Mouse (Mus musculus): Measurements from ENCODE around the gene Usb1. TPM values are rescaled to one million over a fixed set of nuclear protein-coding genes. Genes with fewer than 3 reads are reported as not detected.

Gene Usb1
- total RNA-seq, 1 experiment, result 25.9 TPM

DNA sequence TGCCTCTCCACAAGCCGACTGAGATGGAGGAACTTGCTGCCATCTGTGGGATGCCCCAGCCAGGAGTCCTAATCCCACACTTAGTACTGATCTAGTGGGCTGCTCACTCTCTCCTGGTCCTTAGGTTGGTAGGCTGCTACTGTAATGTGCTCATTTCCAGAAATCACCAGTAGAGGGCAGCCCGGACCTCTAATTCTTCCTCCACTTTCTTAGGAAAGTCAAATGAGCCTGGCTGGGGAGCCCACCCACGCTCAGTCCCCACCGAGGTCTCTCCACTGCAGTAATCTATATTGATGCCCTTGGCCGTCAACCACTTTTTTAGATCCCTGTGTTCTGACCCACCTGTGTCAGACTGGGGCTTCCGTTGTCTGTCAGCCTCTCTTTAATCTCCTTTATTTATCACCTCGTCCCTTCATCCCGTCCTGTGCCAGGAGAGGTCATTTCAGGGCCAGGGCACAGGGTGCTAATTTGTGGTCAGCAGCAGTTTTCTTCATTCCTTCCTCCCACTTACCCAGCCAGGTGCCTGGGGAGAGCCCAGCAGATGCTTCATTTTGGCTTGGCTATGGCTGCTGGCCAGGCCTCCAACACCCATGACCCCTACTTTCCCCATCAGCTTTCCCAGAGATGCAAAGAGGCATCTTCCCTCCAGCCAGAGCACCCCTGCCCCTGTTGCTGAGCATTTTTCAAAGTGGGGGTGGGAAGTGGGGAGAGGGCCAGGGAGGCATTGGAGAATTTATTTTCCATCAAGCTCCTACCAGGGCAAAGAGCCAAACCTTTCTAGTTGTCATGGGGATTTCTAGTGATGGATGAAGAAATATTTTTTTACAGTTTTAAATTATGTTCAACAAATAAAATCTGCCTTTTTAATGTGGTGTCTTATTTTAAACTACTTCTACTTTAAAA, 14.8 kb downstream of the Usb1 start:
- Histone ChIP-seq H3K27ac (ENCODE audit: insufficient read depth, low read depth, low read length, poor library complexity, severe bottlenecking) (no peak overlapping the region), H3K9ac (ENCODE audit: insufficient read depth, low read depth, low read length, poor library complexity, severe bottlenecking) (no peak overlapping the region), H3K9me3 (ENCODE audit: control insufficient read depth, insufficient read depth, low read depth, low read length) (no peaks in the 10 kb centered on the region), H3K36me3 (ENCODE audit: control insufficient read depth, insufficient read depth, low read length, poor library complexity, severe bottlenecking) (peaks cover 6% of the 10 kb centered on the region; the same call in 1 of the 2 replicates), H3K4me1 (ENCODE audit: control insufficient read depth in 2 of 2, insufficient read depth in 2 of 2, low read length in 2 of 2, poor library complexity in 1 of 2) (no peaks in the 10 kb centered on the region; a peak in 1 of 4 replicates), H3K4me3 (ENCODE audit: insufficient read depth in 1 of 2, low read depth in 1 of 2, low read length in 2 of 2, poor library complexity in 1 of 2, severe bottlenecking in 1 of 2) (no peak overlapping the region)
- DNase-seq (ENCODE audit: low read depth, low spot score), result no peak
- TF ChIP-seq ZC3H11A (IDR thresholded peaks at IDR 0.05; ENCODE audit: borderline replicate concordance, low read depth, low read length), result peak; percentile 44; the same call in 1 of the 2 replicates
- no peak for TF ChIP-seq ZNF384 (IDR thresholded peaks at IDR 0.05; ENCODE audit: low read depth, low read length)
- in situ Hi-C loops (cut with MboI; ENCODE audit: low sequenced_read_pairs in 2 of 2, unreplicated experiment in 2 of 2), result no loop called here

DNA sequence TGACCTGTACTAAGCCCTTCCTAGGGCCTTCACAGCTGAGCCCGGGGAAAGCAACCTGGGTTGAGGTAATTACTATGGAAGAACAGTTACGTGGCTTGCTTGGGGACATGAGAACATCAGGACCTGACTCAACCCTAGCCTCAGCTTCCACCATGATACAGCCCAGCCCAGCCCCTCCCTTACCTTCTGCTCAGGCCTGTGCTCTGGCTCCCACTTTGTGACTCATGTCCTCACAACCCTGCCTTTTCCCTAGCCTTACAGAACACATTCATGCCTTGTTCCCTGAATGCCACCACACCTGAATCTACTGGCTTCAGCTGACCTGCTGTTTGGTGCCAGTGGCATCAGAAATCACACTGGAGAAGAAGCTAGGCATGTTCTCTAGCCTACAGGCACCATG, 16.3 kb downstream of the Usb1 start:
- no peak overlapping the region for H3K27ac ChIP-seq (ENCODE audit: insufficient read depth, low read depth, low read length, poor library complexity, severe bottlenecking)
- DNase-seq (ENCODE audit: low read depth, low spot score), result no peak
- no peaks in the 10 kb centered on the region; a peak in 1 of 4 replicates for H3K4me1 ChIP-seq (ENCODE audit: control insufficient read depth in 2 of 2, insufficient read depth in 2 of 2, low read length in 2 of 2, poor library complexity in 1 of 2)
- H3K36me3 ChIP-seq (ENCODE audit: control insufficient read depth, insufficient read depth, low read length, poor library complexity, severe bottlenecking), result peaks cover 6% of the 10 kb centered on the region; the same call in 1 of the 2 replicates
- in situ Hi-C loops (cut with MboI; ENCODE audit: low sequenced_read_pairs in 2 of 2, unreplicated experiment in 2 of 2), result no loop called here
- H3K4me3 ChIP-seq (ENCODE audit: insufficient read depth in 1 of 2, low read depth in 1 of 2, low read length in 2 of 2, poor library complexity in 1 of 2, severe bottlenecking in 1 of 2), result no peak overlapping the region
- H3K9me3 ChIP-seq (ENCODE audit: control insufficient read depth, insufficient read depth, low read depth, low read length), result no peaks in the 10 kb centered on the region
- no peak for TF ChIP-seq CHD2 (IDR thresholded peaks at IDR 0.05; ENCODE audit: low read depth, low read length)
- TF ChIP-seq ZNF384 (IDR thresholded peaks at IDR 0.05; ENCODE audit: low read depth, low read length), result no peak
- no peak for TF ChIP-seq ZC3H11A (IDR thresholded peaks at IDR 0.05; ENCODE audit: borderline replicate concordance, low read depth, low read length)
- no peak for TF ChIP-seq MAFK (IDR thresholded peaks at IDR 0.05; ENCODE audit: insufficient read depth, low read depth, low read length)
- TF ChIP-seq HCFC1 (IDR thresholded peaks at IDR 0.05; ENCODE audit: borderline replicate concordance, insufficient read depth, low read length), result no peak
- no peak overlapping the region for H3K9ac ChIP-seq (ENCODE audit: insufficient read depth, low read depth, low read length, poor library complexity, severe bottlenecking)

GRCm38 (mm10) chr8:95348811-95349630, 16.9 kb downstream of the Usb1 start:
- in situ Hi-C loops (cut with MboI; ENCODE audit: low sequenced_read_pairs in 2 of 2, unreplicated experiment in 2 of 2), result no loop called here
- H3K9ac ChIP-seq (ENCODE audit: insufficient read depth, low read depth, low read length, poor library complexity, severe bottlenecking), result no peak overlapping the region
- no peak for TF ChIP-seq ZNF384 (IDR thresholded peaks at IDR 0.05; ENCODE audit: low read depth, low read length)
- TF ChIP-seq CHD2 (IDR thresholded peaks at IDR 0.05; ENCODE audit: low read depth, low read length), result no peak
- no peak for TF ChIP-seq MAFK (IDR thresholded peaks at IDR 0.05; ENCODE audit: insufficient read depth, low read depth, low read length)
- no peak for TF ChIP-seq ZC3H11A (IDR thresholded peaks at IDR 0.05; ENCODE audit: borderline replicate concordance, low read depth, low read length)
- TF ChIP-seq HCFC1 (IDR thresholded peaks at IDR 0.05; ENCODE audit: borderline replicate concordance, insufficient read depth, low read length), result no peak

DNA sequence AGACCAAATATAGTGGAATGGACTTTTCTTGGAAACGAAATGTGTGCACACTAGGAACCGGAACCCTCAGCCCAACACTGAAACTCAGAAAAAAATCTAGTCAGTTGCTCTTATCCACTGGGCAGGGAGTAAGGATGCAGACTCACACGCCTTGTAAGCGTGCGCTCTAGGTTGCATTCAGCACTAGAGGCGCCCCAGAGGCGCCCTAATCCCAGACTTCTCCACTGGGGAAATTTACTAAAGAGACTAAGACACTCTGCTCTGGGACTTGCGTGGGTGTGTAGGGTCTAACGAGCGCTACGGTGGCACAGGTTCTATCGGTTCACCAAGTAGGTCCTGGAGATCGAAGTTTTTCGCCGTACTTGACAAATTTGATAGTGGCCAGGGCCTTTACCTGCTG, 19.4 kb downstream of the Usb1 start:
- no peak for DNase-seq (ENCODE audit: low read depth, low spot score)
- no peak for TF ChIP-seq HCFC1 (IDR thresholded peaks at IDR 0.05; ENCODE audit: borderline replicate concordance, insufficient read depth, low read length)
- no peak for TF ChIP-seq CHD2 (IDR thresholded peaks at IDR 0.05; ENCODE audit: low read depth, low read length)
- no peak for TF ChIP-seq MAFK (IDR thresholded peaks at IDR 0.05; ENCODE audit: insufficient read depth, low read depth, low read length)
- TF ChIP-seq ZC3H11A (IDR thresholded peaks at IDR 0.05; ENCODE audit: borderline replicate concordance, low read depth, low read length), result no peak
- TF ChIP-seq ZNF384 (IDR thresholded peaks at IDR 0.05; ENCODE audit: low read depth, low read length), result no peak
- Histone ChIP-seq H3K36me3 (ENCODE audit: control insufficient read depth, insufficient read depth, low read length, poor library complexity, severe bottlenecking) (peaks cover 2% of the 10 kb centered on the region; the same call in 1 of the 2 replicates), H3K9me3 (ENCODE audit: control insufficient read depth, insufficient read depth, low read depth, low read length) (no peaks in the 10 kb centered on the region), H3K4me3 (ENCODE audit: insufficient read depth in 1 of 2, low read depth in 1 of 2, low read length in 2 of 2, poor library complexity in 1 of 2, severe bottlenecking in 1 of 2) (peak overlapping the region; percentile 83 to 94), H3K27ac (ENCODE audit: insufficient read depth, low read depth, low read length, poor library complexity, severe bottlenecking) (no peak overlapping the region), H3K9ac (ENCODE audit: insufficient read depth, low read depth, low read length, poor library complexity, severe bottlenecking) (no peak overlapping the region), H3K4me1 (ENCODE audit: control insufficient read depth in 2 of 2, insufficient read depth in 2 of 2, low read length in 2 of 2, poor library complexity in 1 of 2) (no peaks in the 10 kb centered on the region; a peak in 1 of 4 replicates)
- in situ Hi-C loops (cut with MboI; ENCODE audit: low sequenced_read_pairs in 2 of 2, unreplicated experiment in 2 of 2), result no loop called here

More at GRCm38 (mm10) chr8:95348811-95349630, 16.9 kb downstream of the Usb1 start:
- no peak overlapping the region for H3K4me3 ChIP-seq (ENCODE audit: insufficient read depth in 1 of 2, low read depth in 1 of 2, low read length in 2 of 2, poor library complexity in 1 of 2, severe bottlenecking in 1 of 2)
- H3K36me3 ChIP-seq (ENCODE audit: control insufficient read depth, insufficient read depth, low read length, poor library complexity, severe bottlenecking), result peaks cover 6% of the 10 kb centered on the region; the same call in 1 of the 2 replicates
- H3K4me1 ChIP-seq (ENCODE audit: control insufficient read depth in 2 of 2, insufficient read depth in 2 of 2, low read length in 2 of 2, poor library complexity in 1 of 2), result no peaks in the 10 kb centered on the region; a peak in 1 of 4 replicates
- H3K27ac ChIP-seq (ENCODE audit: insufficient read depth, low read depth, low read length, poor library complexity, severe bottlenecking), result no peak overlapping the region
- no peaks in the 10 kb centered on the region for H3K9me3 ChIP-seq (ENCODE audit: control insufficient read depth, insufficient read depth, low read depth, low read length)
- no peak for DNase-seq (ENCODE audit: low read depth, low spot score)

All from ES-E14 (cell line).